Mouse (Mus musculus): ENCODE measurements around the gene Hinfp. TPM values are rescaled to one million over a fixed set of nuclear protein-coding genes. Genes with fewer than 3 reads are reported as not detected.

Gene Hinfp
- polyA plus RNA-seq, 1 experiment, result 21.6 TPM

DNA sequence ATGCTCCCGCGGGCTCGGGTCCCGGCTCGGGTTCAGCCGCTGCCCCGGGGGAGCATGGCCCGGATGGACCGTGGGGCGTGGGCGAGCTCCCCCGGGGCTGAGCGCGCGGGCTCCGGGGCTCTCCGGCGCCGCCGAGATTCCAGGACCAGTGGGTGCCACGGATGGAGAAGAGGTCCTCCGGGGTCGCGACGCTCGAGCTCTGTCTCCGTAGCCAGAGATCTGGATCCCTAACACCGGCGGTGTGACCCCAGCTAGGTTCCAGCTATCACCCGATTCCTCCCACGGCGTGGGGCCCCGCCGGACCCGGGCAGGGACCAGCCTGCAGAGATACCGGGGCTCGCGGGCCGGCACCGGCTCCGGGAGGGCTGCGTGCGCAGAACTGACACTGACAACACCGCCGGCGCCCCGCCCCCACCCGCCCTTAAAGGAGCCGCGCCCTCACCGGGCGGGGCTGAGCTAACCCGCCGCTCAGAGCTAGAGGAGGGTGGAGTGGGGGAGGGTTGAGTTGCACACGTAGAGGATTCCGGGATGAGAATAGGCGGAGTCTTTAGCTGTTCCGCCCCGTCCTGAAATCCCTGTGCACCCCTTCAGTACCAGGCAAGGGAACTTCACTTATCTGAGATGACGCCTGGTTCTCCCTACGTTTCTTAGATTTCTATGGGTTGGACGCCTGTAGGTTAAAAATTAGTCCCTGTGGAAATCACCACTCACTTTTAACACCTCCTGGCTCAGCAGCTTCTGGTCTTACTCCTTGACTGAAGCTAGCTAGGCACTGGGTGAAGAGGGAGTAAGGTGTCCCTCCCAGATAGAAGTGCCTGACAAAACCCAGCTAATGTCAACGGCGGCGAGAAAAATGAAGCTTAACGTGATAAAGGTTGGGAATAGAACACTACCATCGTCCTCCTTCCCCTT, 14.7 kb upstream of the Hinfp start, which contains the start of gene C2cd2l:
TSS of gene C2cd2l (minus strand) at position 399 of the 912 bp plus-strand sequence.
- Histone ChIP-seq H3K4me3 (replicated peaks; ENCODE audit: control insufficient read depth, low read depth, low read length) (peak within 1 kb of the TSS; percentile 95), H3K27ac (ENCODE audit: control insufficient read depth, insufficient read depth, low read depth, low read length, poor library complexity) (peak within 1 kb of the TSS; percentile 87), H3K4me1 (ENCODE audit: control insufficient read depth, insufficient read depth, low read length) (peaks cover 6% of the 10 kb centered on the region)
- TF ChIP-seq CTCF (IDR thresholded peaks at IDR 0.05; ENCODE audit: control insufficient read depth, insufficient read depth, low read length) (no peak), POLR2A (IDR thresholded peaks at IDR 0.05; ENCODE audit: borderline replicate concordance, control insufficient read depth, low read depth, low read length) (peak; percentile 63; the same call in 1 of the 2 replicates)
- under 1% methylated on average over 67 of the region's 67 CpGs for WGBS

DNA sequence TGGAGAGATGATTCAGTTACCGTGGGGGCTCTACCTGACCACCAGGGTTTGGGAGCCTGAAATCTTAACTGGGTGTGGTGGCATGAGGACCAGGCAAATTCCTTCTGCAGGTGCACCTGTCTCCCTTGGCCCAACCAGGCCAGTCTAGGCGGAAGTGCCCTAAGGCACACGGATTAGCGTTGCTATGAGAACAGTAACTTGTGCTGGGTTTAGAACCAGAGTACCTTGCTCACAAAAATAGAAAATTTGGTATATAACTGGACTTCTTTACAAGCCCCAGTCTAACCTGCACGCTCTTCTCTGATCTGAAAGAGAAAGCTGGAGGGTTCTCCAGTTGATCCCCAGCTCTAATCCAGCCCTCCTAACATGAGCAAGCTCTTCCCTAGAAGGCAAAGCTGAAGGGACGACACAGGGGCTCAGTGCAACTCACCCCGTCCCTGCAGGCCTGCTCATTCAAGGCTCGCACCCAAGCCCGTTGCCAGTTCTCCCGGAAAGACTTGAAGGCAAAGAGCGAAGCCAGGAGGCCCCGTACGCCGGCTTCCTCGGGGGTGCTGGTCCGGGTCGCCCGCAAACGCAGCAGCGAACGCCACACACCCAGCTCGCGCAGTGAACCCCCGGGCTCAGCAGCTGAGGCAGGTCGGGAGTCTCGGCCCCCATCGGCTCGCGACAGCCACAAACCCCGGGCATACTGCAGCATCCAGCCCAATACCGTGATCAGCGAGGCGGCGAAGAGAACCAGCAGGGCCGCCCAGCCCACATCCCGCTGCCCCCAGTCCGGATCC, 13.8 kb upstream of the Hinfp start:
- peak overlapping the region; percentile 87 for H3K27ac ChIP-seq (ENCODE audit: control insufficient read depth, insufficient read depth, low read depth, low read length, poor library complexity)
- TF ChIP-seq POLR2A (IDR thresholded peaks at IDR 0.05; ENCODE audit: borderline replicate concordance, control insufficient read depth, low read depth, low read length) (peak; percentile 29; the same call in 1 of the 2 replicates), CTCF (IDR thresholded peaks at IDR 0.05; ENCODE audit: control insufficient read depth, insufficient read depth, low read length) (no peak)
- peaks cover 5% of the 10 kb centered on the region for H3K4me1 ChIP-seq (ENCODE audit: control insufficient read depth, insufficient read depth, low read length)
- peak overlapping the region; percentile 95 for H3K4me3 ChIP-seq (replicated peaks; ENCODE audit: control insufficient read depth, low read depth, low read length)
- WGBS, result 3% methylated on average over 37 of the region's 37 CpGs

DNA sequence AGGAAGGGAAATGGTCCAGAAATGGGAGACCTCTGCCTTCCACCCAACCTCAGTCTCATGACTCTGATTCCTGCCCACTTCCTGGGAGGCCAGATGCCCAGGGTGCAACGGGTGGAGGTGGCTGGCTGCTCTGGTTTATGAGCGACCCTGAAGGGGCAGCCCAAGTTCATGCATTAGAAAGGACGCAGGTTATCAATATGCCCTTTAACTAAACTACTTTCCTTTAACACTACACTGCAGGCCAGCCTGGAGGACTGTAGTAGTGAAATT, 13.3 kb upstream of the Hinfp start:
- WGBS, result 25% methylated on average over 3 of the region's 3 CpGs
- peaks cover 5% of the 10 kb centered on the region for H3K4me1 ChIP-seq (ENCODE audit: control insufficient read depth, insufficient read depth, low read length)
- H3K4me3 ChIP-seq (replicated peaks; ENCODE audit: control insufficient read depth, low read depth, low read length), result peak overlapping the region; percentile 95
- H3K27ac ChIP-seq (ENCODE audit: control insufficient read depth, insufficient read depth, low read depth, low read length, poor library complexity), result no peak overlapping the region
- no peak for TF ChIP-seq CTCF (IDR thresholded peaks at IDR 0.05; ENCODE audit: control insufficient read depth, insufficient read depth, low read length)

DNA sequence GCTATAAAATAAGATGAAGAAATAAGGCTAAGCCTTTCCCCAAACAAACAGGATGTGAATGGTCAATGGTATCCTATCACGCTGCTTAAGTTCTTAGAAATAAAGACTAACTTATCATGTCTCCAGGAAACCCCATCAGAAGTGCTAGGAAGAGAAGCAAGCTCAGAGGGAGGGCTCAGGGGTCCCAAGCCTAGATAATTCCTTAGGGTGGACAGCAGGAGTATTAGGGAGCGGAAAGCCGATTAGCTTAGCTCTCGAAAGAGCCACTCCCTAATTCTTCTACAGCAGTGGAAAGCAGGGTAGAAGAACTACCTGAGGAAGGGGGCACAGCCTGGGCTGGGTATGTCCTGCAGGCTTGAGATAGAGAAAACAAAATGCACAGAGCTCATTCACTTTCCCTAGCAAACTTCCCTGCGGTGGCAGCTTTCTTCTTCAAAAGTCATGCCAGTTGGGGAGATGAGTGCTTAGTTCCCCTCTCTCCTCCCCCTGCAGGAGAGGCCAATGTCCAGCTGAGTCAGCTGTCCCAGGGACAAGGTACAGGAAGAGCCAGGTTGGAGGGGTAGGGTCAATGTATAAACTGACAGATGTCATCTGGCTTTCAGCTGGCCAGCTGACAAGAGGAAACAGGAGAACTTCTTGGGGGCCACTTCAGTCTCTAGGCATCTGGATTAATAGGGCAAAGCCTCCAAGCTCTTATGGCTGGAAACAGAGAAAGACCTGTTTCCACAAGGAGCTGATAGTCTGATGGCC, 12.8 kb upstream of the Hinfp start:
- 67% methylated on average over 5 of the region's 5 CpGs for WGBS
- Histone ChIP-seq H3K27ac (ENCODE audit: control insufficient read depth, insufficient read depth, low read depth, low read length, poor library complexity) (no peak overlapping the region), H3K4me1 (ENCODE audit: control insufficient read depth, insufficient read depth, low read length) (peaks cover 5% of the 10 kb centered on the region), H3K4me3 (replicated peaks; ENCODE audit: control insufficient read depth, low read depth, low read length) (peak overlapping the region; percentile 43)
- TF ChIP-seq POLR2A (IDR thresholded peaks at IDR 0.05; ENCODE audit: borderline replicate concordance, control insufficient read depth, low read depth, low read length) (no peak), CTCF (IDR thresholded peaks at IDR 0.05; ENCODE audit: control insufficient read depth, insufficient read depth, low read length) (no peak)

DNA sequence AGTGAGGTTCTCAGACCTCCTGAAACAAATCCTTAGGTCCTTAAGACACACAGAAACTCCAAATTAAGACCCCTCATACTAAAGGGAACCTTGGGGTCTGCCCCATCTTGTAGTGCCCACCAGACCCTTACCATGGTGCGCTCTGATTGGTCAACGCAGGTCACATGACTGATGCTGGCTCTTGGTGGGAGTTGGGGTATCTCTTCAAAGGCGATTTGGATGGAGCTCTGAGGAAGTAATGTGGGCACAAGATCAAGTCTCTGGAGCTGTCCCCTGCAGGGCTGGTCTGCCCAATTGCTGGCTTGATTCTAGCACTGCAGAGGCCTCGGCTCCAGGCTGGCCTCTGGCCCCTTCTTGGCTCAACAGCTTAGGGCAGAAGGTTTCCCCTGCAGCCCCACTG, 12.0 kb upstream of the Hinfp start:
- no peak for TF ChIP-seq POLR2A (IDR thresholded peaks at IDR 0.05; ENCODE audit: borderline replicate concordance, control insufficient read depth, low read depth, low read length)
- no peak for TF ChIP-seq CTCF (IDR thresholded peaks at IDR 0.05; ENCODE audit: control insufficient read depth, insufficient read depth, low read length)
- no peak overlapping the region for H3K4me3 ChIP-seq (replicated peaks; ENCODE audit: control insufficient read depth, low read depth, low read length)
- WGBS, result 85% methylated on average over 4 of the region's 4 CpGs
- H3K27ac ChIP-seq (ENCODE audit: control insufficient read depth, insufficient read depth, low read depth, low read length, poor library complexity), result no peak overlapping the region
- peaks cover 5% of the 10 kb centered on the region for H3K4me1 ChIP-seq (ENCODE audit: control insufficient read depth, insufficient read depth, low read length)

DNA sequence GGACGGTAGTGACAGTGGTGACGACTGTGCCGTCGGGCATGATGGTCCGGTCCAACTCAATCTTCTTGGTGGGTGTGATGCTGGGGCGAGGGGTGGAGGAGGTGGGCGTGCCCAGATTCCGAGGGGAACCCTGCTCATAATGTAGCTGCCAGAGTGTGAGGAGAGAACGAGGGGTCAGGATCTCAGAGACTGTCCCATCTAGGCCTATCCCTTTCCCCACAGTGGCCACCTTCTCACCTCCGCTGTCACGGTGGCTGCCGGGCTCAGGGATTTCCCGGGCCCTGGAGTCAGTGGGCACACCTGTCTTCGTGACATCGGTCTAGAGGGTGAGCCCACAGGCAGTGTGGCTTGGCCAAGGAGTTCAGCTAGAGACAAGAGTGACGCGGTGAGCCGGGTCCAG, 9.4 kb upstream of the Hinfp start:
- peaks cover 3% of the 10 kb centered on the region for H3K4me1 ChIP-seq (ENCODE audit: control insufficient read depth, insufficient read depth, low read length)
- TF ChIP-seq CTCF (IDR thresholded peaks at IDR 0.05; ENCODE audit: control insufficient read depth, insufficient read depth, low read length) (no peak), POLR2A (IDR thresholded peaks at IDR 0.05; ENCODE audit: borderline replicate concordance, control insufficient read depth, low read depth, low read length) (0 out of 2 replicates have a peak, but pooled peaks have one; percentile 11)
- WGBS, result 97% methylated on average over 18 of the region's 18 CpGs
- H3K4me3 ChIP-seq (replicated peaks; ENCODE audit: control insufficient read depth, low read depth, low read length), result no peak overlapping the region
- H3K27ac ChIP-seq (ENCODE audit: control insufficient read depth, insufficient read depth, low read depth, low read length, poor library complexity), result no peak overlapping the region

DNA sequence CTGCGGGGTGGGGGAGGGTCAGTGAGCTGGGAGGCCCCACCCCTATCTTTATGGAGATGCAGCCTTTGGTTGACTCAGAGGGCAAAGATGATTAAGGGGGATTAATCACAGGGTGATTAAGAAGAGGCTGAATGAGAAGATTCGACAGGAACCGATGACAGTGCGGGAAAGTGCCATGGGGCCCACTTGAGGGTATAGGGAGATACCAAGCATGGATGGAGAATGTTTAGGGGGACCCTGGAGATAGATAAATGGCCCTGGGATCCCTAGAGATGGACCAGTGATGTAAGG, 8.7 kb upstream of the Hinfp start:
- H3K27ac ChIP-seq (ENCODE audit: control insufficient read depth, insufficient read depth, low read depth, low read length, poor library complexity), result no peak overlapping the region
- H3K4me1 ChIP-seq (ENCODE audit: control insufficient read depth, insufficient read depth, low read length), result peaks cover 3% of the 10 kb centered on the region
- WGBS, result 95% methylated on average over 4 of the region's 4 CpGs
- no peak for TF ChIP-seq CTCF (IDR thresholded peaks at IDR 0.05; ENCODE audit: control insufficient read depth, insufficient read depth, low read length)
- TF ChIP-seq POLR2A (IDR thresholded peaks at IDR 0.05; ENCODE audit: borderline replicate concordance, control insufficient read depth, low read depth, low read length), result no peak
- H3K4me3 ChIP-seq (replicated peaks; ENCODE audit: control insufficient read depth, low read depth, low read length), result no peak overlapping the region

All from bone marrow, adult 2 months (tissue).